Mouse (Mus musculus) liver, postnatal 0 days (tissue): ENCODE measurements at regions not wholly inside any gene's neighbourhood (a gene's known extent, or its start where the extent isn't known, plus 50 kb on each side); places are given as distances from the start of the nearest gene placed in this dataset.

Source experiments
- CTCF ChIP-seq: sonication (generic); IDR thresholded peaks from 2 replicates; pipeline ENCODE4 v1.5.1; 2016; ENCODE audit warnings: antibody characterized with exemption, low read depth
- EP300 ChIP-seq: IDR thresholded peaks from 2 replicates; pipeline ENCODE4 v1.6.1; 2016; ENCODE audit warnings: antibody characterized with exemption, low read depth, mild to moderate bottlenecking

DNA sequence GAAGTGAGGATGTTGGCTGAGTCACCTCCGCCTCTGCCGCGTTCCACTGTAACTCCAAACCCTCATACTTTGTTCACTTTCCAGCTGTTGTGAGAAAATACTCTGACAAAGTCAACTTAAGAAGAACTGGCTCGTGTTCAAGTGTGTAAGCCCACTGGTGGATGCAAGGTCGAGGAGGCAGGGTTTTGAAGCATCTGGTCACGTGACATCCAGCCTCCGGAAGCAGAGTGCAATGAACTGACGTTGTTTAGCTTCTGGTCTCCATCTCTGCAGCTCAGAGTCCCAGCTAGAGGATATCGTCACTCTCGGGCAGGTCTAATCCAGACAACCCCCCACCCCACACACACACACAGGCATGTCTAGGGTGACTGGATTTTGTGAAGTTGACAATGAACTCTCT is 140.1 kb downstream of the Kcnk1 start:
- no peak for TF ChIP-seq EP300
- TF ChIP-seq CTCF: no peak
